Mouse (Mus musculus): ENCODE data around the gene 1700001C02Rik.
A peak's percentile ranks its signal among the peaks of the same experiment; 100 is the strongest.

Gene 1700001C02Rik

DNA sequence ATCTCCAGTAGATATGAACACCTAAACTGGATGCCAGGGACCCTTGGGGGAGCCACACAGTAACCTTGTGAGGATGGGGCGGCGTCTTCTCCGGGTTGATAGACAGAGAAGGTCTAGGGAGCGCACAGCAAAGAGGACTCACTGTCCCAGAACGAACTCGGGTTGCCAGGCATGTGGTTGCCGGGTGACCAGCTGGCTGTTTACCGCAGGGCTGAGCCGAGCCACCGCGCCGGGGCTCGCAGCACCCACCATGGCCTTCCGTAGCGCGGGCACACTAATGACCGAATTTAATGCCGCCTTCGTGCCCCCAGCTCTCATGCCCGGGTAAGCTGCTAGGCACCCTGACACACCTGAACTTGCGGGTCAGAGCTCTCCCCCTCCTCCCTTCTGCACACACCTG lies at the start of gene 1700001C02Rik:
Gene 1700001C02Rik (plus strand): TSS at position 187 of the 400 bp plus-strand sequence.
- DNase-seq (ENCODE audit: low read depth, low spot score), result no peak

DNA sequence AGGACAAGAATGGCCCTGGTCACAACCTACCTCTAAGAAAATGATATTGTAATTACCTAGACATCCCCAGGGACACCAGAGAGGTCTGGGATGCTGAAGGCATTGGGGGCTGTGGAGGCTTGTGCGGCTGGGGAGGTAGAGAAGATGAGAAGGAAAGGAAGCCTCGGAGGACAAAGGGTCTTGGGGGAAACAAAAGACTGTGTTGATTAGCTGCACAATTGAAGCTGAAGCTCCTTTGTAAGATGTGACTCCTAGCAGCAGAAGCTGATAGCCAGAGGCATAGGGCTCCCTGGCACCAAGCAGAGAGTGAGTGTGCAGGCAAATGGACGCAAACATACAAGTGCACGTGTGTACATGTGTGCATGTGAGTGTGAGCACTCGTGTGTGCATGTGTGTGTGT lies 49.2 kb upstream of the 1700001C02Rik start:
- DNase-seq (ENCODE audit: low read depth, low spot score), result no peak

DNA sequence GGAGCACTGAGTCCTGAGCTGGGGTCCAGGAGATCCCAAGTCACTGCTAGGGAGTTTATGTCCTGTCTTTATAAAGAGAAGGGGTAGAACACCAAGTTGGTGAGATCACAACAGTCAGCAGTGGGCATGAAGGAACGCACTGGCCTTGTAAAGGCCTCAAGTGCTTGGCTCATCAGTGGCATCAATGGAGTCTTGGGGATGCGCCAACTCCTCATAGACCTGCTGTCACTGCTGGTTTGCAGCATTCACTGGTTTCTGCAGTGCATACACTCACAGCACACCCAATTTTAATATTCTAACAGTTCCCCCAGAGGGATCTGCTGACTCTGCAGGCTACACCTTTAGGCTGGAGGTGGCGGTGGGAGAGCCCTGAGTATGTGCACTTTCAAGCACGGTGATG lies 42.7 kb upstream of the 1700001C02Rik start:
- DNase-seq (ENCODE audit: low read depth, low spot score), result no peak

DNA sequence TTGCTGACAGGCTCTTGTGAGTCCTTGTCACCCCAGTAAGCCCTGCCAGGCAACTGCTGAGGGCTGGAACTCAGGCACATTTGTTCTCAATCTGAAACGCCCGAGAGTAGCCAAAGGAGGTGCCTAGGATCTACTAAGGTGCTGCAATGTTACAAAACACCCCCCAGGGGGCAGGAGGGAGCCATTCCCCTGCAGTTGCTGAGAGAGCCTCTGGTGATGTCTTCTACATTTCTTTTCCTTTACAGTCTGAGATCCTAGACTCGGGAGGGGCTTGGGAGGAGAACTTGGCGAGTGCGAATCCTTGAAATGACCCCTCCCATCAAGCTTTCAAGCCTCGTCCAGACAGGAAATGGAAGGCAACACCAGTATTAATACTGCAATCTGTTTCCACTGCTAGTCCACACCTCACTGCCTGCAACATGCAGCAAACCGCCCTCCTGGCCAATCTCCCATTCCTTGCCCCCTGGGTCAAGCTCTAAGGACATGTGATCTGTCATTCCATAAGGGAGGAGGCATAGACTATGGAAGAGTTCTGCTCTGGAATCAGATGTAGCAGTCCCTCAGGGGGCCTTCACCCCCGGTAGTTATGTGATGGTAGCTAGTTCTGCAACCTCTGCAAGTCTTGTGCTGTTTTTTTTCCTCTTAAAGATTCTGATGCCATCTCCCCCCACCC lies 42.1 kb upstream of the 1700001C02Rik start:
- no peak for DNase-seq (ENCODE audit: low read depth, low spot score)

DNA sequence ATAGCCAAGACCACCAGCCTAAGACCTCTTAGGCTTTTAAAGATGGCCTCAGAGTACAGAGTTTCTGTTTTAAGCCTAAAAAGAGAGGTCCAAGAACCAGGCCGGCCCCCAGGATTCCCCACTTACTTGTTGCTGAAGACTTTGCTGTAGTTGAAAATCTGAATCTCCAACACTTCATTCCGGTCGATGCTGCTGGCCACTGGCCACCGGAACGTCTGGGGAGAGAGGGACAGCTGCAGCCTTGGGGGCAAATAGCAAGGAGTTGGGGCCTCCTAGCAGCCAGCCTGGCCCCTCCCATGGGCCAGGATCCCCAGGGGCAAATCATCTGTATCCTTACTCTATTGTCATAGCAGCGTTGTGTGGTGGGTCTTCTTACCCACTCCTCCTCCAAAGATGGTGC lies 38.4 kb upstream of the 1700001C02Rik start:
- DNase-seq (ENCODE audit: low read depth, low spot score), result no peak

DNA sequence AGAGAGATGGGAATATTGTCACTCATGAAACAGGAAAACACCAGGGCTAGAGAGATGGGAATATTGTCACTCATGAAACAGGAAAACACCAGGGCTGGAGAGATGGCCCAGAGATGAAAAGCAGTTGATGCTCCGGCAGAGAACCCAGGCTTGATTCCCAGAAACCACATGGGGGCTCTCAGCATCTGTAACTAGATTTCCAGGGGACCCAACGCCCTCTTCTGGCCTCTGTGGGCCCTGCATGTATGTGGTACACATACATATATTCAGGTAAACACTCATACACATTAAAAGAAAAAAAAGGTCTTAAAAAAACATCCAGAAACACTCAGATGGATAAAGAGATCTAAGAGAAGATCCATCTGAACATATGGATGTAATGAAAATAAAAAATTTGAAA lies 26.9 kb upstream of the 1700001C02Rik start:
- DNase-seq (ENCODE audit: low read depth, low spot score), result no peak

DNA sequence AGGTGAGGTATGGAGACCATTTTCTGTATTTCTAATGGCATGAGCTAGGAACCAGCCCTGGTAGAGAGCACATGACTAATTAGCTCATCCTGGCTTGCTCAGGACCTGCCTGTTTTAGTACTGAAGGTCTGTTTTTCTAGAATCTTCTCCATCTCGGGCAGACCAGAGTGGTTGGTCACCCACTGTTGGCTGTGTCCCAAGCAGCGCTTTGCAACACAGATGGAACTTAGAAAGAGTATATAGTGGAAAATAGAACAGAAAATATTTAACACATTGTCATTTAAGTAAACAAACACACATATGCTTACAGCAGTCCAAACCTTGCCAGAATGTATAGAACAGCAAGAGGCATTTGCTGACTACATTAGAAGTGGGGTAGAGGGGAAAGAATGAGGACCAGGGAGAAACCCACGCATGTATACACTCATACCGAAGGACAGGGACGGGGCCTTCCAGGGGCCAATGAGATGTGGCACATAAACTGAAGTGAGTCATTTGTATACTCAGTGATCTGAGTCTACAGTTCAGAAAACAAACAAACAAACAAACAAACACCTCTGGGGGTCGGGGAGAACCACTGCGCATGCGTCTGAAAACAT lies 25.4 kb upstream of the 1700001C02Rik start:
- no peak for DNase-seq (ENCODE audit: low read depth, low spot score)

DNA sequence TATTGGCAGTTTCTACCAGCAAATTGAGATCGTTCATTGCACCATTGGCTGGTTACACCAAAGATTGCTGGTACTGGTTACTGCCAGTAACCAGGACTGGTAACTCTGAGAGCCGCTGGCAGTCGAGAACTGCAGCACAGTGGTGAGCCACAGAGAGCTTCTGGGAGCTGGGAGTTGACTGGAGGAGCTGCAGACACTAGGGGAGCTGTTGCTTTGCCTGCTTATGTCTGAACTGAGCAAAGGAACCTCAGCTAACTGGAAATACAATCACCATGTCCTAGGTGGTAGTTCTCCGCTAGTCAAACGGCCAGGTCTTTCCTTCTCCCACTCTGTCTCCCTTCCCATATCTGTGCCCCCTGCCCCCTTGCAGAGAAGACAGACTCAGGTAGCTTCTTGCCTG lies 23.7 kb upstream of the 1700001C02Rik start:
- DNase-seq (ENCODE audit: low read depth, low spot score), result no peak

DNA sequence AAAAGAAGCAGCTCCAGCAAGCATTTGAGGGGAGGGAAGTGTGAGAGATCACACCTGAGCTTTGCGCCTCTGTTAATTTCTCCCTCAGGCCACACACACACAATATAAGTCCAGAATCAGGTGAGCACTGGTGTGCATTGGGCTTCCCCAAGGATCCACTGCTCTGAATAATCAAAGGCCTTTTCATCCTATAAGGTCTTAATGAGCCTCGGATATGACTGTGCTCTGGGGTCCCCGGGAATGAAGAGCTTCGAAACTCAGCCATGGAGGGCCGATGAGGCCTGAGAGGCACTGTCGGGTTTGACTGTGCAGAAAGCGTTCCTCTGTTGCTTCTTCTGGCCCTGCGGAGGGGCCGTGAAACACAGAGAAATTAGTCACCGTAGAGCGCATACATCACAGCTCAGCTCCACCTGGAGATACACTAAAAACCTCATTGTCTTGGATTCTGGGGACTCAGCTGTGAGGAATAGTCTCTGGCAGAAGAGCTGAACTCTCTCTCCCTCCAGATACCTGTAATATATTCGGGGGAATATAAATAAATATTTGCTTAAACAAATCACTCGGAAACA lies 21.4 kb upstream of the 1700001C02Rik start:
- no peak for DNase-seq (ENCODE audit: low read depth, low spot score)

DNA sequence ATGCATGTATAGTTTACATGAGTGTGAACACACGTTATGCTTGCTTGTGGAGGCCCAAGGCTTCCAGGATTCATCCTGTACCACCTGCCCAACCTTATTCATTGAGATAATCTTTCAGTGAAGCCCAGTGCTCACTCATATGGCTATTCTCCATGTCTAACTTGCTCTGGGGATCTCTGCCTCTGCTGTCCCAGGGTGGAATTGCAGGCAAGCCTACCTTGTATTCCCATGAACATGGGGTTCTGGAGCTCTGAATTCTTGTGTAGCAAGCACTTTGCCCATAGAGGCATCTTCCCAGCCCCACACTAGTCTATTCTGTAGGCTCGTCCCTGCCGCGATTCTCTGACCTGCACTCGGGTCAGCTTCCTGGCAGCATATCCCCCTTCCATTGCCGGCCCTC lies 9.8 kb upstream of the 1700001C02Rik start:
- DNase-seq (ENCODE audit: low read depth, low spot score), result no peak

DNA sequence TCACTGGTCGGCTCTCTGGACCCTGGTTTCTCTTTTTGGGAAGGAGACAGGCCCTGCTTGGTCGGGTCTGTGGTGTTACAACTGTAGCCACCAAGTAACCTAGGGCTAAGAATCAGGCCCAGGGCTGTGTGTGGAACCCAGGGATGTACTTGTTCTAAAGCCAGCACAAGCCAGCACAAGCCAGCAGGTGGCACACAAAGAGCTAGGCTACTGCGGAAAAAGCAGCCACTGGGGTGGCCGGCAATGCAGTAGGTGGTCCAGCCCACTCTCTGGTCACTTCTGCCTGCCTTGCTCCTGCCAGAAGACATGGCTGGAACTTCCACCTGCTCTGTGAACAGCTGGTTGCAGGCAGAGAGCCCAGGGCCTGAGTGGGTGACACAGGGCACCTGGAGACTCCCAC lies 5.7 kb upstream of the 1700001C02Rik start:
- DNase-seq (ENCODE audit: low read depth, low spot score), result no peak

DNA sequence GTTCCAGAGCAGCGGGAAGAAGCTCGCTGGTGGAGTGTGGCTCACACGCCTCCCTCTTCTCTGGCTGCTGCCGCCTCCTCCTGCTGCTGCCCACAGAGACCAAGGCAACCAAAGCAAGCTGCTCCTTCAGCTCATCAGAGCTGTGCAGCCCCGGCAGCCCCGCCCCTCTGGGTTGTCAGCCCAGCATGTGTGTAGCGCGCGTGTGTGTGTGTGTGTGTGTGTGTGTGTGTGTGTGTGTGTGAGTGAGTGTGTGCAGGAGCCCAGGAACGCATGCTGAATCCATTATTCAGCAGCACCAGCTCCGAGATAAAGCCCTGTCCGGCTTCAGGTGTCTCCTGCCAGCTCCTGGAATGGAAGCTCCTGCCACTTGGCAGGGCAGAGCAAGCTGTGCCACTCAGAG lies 4.0 kb upstream of the 1700001C02Rik start, which contains the start of gene Otof:
Gene Otof (minus strand): TSS at position 112 of the 400 bp plus-strand sequence.
- DNase-seq (ENCODE audit: low read depth, low spot score), result peak; percentile 45

DNA sequence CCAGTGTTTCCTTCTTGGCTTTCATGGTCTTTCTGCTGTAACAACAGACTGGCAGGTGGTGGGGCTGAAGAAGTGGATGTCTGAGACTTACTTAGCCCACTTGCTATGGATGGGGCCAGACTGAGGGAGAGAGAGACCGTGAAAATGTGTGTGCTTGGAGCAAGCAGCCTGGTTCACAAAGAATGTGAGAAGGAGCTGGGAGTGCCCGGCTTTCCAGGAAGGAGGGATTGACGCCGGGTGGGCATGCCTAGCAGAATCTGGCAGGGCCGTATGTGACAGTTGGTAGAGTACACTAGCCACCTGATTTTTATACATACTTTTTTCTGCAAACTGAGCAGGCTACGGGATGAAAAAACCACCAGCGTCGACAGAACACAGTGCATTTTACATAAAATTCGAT lies 468 bp downstream of the 1700001C02Rik start:
- peak; percentile 49 for DNase-seq (ENCODE audit: low read depth, low spot score)

DNA sequence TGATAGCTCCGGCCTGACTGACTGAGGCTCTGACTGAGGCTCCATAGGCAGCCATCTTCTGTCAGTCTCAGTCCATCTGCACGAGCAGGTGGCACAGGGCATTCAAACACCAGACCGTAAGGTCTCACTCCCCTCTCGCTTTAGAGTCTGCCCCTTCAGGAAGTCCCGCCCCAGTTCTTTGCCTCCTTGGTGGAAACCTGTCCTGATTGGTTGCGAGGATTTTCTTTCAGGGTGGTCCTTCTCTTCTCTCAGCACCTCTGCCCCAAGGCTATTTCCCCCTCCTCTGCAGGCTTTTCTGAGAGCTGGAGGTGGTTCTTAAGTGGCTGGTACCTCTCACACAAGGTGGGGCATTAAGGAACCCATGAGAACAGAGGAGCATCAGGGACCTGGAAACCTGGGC lies 4.6 kb downstream of the 1700001C02Rik start:
- no peak for DNase-seq (ENCODE audit: low read depth, low spot score)

DNA sequence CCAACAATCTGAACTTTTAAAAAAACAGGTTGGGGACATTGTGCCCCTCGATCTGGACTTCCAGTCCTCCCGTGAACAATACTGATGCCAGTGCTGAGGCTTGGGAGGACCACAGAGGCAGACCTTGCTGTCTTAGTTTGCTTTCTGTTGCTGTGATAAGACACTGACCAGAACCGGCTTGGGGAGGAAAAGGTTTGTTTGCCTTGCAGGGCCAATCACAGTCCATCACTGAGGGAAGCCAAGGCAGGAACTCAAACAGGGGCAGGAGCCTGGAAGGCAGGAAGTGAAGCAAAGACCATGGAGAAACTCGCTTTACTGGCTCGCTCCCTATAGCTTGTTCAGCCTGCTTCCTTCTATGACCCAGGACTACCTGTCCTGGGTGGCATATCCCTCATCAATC lies 6.3 kb downstream of the 1700001C02Rik start:
- DNase-seq (ENCODE audit: low read depth, low spot score), result no peak

DNA sequence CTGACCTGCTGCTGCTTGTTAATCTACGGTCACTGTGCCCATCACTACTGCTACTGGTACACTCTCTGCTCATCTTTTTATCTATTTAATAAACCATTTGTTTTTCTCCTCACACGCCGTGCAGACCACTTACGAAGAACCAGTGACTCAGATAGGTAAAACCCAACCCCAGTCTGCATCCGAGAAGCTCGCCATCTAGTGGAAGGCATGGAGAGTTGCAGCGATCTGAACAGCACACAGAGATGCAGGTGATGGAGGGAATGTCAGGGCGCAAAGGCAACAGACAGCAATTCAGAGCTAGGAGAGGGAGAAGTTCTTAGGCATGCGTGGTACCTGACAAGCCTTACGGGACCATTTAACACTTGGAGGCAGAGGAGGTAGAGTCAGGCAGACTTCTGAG lies 10.7 kb downstream of the 1700001C02Rik start:
- no peak for DNase-seq (ENCODE audit: low read depth, low spot score)

DNA sequence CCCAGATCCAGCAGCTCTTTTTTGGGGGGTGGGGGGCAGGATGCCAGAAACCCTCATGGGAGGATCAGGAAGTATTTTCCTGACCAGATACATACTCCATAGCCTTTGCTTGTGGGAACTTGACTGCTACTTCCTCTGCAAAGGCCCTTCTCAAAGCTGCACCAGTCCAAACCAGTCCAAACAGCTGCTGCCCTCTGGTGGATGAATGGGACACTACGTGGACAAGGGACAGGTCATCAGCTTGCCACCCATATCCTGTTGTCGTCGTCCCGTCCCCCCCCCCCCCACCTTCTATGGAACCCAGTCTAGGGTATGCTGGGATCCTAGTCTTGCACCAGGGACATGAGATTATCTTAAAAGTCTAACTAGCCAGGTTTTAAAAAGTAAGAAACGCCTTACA lies 16.5 kb downstream of the 1700001C02Rik start:
- DNase-seq (ENCODE audit: low read depth, low spot score), result no peak

DNA sequence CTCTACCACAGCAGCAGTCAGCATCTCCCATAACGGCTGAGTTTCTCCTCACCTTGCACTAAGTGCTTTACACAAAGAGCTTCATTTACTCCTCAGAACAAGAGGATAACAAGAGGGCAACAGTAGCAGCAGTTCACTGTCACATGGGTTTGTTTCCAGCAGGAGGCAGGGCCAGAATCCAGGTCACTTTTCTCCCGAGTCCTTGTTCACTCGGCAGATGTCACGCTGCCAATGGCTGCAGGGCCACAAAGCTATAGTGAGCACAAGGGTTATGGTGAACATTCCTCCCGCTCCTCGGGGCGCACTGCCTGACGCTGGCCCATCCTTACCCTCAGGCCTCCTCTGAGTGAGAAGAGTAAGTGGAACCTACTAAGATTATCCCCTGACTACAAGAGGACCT lies 17.7 kb downstream of the 1700001C02Rik start:
- no peak for DNase-seq (ENCODE audit: low read depth, low spot score)

DNA sequence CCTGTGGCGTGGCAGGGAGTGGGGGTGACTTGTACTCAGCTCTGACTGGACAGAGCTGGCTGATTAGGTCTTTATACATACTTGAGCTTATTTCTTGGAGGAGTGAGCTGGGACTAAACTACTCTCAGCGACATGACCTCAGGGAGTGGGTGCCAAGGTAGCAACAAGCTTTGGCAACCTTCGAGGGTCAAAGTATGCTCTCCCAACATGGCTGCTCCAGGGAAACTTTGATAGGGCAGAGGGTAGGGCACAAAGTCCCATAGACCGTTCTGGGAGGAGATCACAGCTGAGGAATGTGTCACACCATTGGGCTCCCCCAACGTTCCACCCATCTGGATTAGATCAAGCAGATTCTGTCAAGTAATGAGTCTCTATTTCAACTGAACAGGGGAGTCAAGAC lies 18.7 kb downstream of the 1700001C02Rik start:
- no peak for DNase-seq (ENCODE audit: low read depth, low spot score)

DNA sequence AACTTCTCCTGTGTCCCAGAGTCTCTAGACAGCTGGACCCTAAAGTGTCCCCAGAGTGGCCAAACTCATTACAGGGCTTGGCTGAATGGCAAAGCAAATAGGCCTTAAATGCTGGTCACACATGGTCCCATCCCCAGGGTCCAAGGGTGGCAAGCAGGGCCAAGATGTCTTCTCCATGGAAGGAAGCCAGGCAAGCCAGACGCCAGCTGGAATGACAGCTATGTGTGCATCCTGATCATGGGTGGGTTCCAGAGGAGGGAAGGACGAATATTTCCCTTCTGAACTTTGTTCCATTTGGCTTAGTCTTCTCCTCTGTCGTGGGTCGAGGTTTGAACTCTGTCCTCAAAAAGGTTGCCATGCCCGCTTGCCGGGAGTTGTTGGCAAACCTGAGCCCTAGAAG lies 19.3 kb downstream of the 1700001C02Rik start:
- no peak for DNase-seq (ENCODE audit: low read depth, low spot score)

DNA sequence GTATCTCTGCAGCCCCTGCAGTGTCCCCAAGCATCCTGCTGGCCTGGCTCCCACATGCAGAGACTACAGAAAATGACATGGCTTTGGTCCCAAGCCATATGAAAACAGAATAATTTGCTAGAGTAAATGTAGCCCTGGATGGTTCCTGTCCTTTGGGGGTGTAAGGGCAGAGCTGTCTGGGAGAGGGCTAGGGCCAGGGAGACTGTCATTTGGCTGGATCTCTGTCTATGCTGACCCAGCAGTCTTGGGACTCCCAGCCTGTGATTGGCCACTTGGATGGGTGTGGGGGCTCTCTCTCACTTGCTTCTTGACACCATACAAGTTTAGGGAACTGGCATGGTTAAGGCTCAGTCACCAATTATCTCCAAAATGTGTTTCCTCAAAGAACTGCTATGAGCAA lies 24.4 kb downstream of the 1700001C02Rik start:
- no peak for DNase-seq (ENCODE audit: low read depth, low spot score)

DNA sequence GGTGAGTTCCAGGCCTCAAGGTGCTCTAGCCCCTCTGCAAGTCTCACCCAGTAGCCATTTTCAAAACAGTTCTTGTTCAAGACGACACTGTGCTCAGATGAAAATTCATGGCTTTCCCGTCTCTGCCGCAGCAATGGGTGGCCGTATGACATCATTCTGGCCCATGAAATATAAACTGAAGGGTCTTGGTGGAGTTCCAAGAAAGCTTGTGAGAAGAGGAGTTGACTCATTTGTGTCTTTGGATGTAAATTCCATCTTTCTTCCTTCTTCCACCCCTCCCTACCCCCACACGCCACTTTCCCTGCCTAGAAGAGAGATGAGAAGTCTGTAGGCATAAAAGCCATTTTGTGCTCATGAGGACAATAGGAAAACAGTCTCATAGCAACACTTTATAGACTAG lies 25.0 kb downstream of the 1700001C02Rik start:
- no peak for DNase-seq (ENCODE audit: low read depth, low spot score)

DNA sequence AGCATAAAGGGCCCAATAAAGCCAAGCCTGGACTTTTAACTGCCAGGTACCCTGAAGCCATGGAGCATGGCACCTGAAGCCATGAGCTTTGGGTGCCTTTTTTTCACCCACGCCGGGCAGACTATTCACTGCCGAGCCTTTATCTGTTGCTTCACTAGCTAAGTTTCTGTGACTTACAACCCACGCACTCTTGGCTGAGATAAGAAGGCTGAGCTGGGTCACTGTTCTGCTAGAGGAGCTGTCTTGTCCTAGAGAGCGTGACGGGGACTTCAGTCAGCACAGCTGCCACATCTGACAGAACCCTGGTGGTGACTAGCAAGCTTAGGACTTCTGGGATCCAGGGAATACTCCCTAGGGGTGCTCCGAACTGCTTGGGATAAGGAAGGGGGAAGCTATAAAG lies 27.9 kb downstream of the 1700001C02Rik start:
- DNase-seq (ENCODE audit: low read depth, low spot score), result no peak

Measured in brain, embryonic 18.5 days (tissue).